Mouse (Mus musculus): Measurements from ENCODE around the gene Uqcr10. TPM values are rescaled to one million over a fixed set of nuclear protein-coding genes. Genes with fewer than 3 reads are reported as not detected.

The Uqcr10 gene
- polyA plus RNA-seq, 1 experiment = 2,120 TPM

GRCm38 (mm10) chr11:4685510-4685909, 18.6 kb downstream of the Uqcr10 start:
- Histone ChIP-seq H3K27ac (ENCODE audit: insufficient read depth, low read depth, low read length) (no peak overlapping the region), H3K27me3 (replicated peaks; ENCODE audit: control insufficient read depth, insufficient read depth, low read length) (no peaks in the 10 kb centered on the region), H3K4me1 (ENCODE audit: control insufficient read depth, insufficient read depth, low read length) (peaks cover 4% of the 10 kb centered on the region; the same call in 1 of the 2 replicates), H3K4me3 (ENCODE audit: insufficient read depth, low read depth, low read length) (no peak overlapping the region), H3K36me3 (ENCODE audit: control insufficient read depth, insufficient read depth, low read length) (no peaks in the 10 kb centered on the region)
- no peak for TF ChIP-seq POLR2A (IDR thresholded peaks at IDR 0.05; ENCODE audit: low read depth, low read length)
- TF ChIP-seq CTCF (conservative IDR thresholded peaks at IDR 0.05; ENCODE audit: insufficient read depth, insufficient read length, low read depth, low read length) = no peak
- 79% methylated on average over 5 of the region's 5 CpGs for WGBS
- DNase-seq = no peak

DNA sequence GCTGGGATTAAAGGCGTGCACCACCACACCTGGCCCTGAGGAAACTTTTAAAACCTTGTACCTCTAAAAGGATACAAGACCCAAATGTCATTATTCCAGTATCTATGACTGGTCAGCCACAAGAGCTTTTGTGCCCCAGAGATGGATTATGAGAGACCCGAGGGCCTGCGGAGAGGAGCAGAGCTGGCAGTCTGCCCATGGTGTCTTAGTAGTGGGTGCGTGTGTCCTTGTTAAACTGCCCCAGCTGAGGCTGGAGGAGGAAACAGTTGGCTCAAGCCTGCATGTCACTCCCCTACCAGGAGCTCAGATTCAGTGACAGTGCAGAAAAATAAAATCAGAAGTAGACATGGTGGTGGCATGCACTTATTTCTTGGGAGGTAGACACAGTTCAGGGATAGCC, 19.1 kb downstream of the Uqcr10 start:
- DNase-seq = no peak
- Histone ChIP-seq H3K27ac (ENCODE audit: insufficient read depth, low read depth, low read length) (no peak overlapping the region), H3K4me3 (ENCODE audit: insufficient read depth, low read depth, low read length) (no peak overlapping the region), H3K27me3 (replicated peaks; ENCODE audit: control insufficient read depth, insufficient read depth, low read length) (no peaks in the 10 kb centered on the region), H3K4me1 (ENCODE audit: control insufficient read depth, insufficient read depth, low read length) (peaks cover 4% of the 10 kb centered on the region; the same call in 1 of the 2 replicates), H3K36me3 (ENCODE audit: control insufficient read depth, insufficient read depth, low read length) (no peaks in the 10 kb centered on the region)
- TF ChIP-seq POLR2A (IDR thresholded peaks at IDR 0.05; ENCODE audit: low read depth, low read length) (no peak), CTCF (conservative IDR thresholded peaks at IDR 0.05; ENCODE audit: insufficient read depth, insufficient read length, low read depth, low read length) (no peak)
- WGBS = 77% methylated on average over 4 of the region's 4 CpGs

GRCm38 (mm10) chr11:4684186-4684585, 20.0 kb downstream of the Uqcr10 start:
- 68% methylated on average over 6 of the region's 6 CpGs for WGBS
- H3K4me3 ChIP-seq (ENCODE audit: insufficient read depth, low read depth, low read length) = no peak overlapping the region
- no peak for DNase-seq
- TF ChIP-seq POLR2A (IDR thresholded peaks at IDR 0.05; ENCODE audit: low read depth, low read length) (no peak), CTCF (conservative IDR thresholded peaks at IDR 0.05; ENCODE audit: insufficient read depth, insufficient read length, low read depth, low read length) (no peak)
- peaks cover 4% of the 10 kb centered on the region; the same call in 1 of the 2 replicates for H3K4me1 ChIP-seq (ENCODE audit: control insufficient read depth, insufficient read depth, low read length)
- no peaks in the 10 kb centered on the region for H3K27me3 ChIP-seq (replicated peaks; ENCODE audit: control insufficient read depth, insufficient read depth, low read length)
- no peak overlapping the region for H3K27ac ChIP-seq (ENCODE audit: insufficient read depth, low read depth, low read length)
- H3K36me3 ChIP-seq (ENCODE audit: control insufficient read depth, insufficient read depth, low read length) = peaks cover 2% of the 10 kb centered on the region; the same call in 1 of the 2 replicates

GRCm38 (mm10) chr11:4683516-4683915, 20.6 kb downstream of the Uqcr10 start:
- Histone ChIP-seq H3K27me3 (replicated peaks; ENCODE audit: control insufficient read depth, insufficient read depth, low read length) (no peaks in the 10 kb centered on the region), H3K4me1 (ENCODE audit: control insufficient read depth, insufficient read depth, low read length) (peaks cover 4% of the 10 kb centered on the region; the same call in 1 of the 2 replicates), H3K4me3 (ENCODE audit: insufficient read depth, low read depth, low read length) (no peak overlapping the region), H3K27ac (ENCODE audit: insufficient read depth, low read depth, low read length) (no peak overlapping the region), H3K36me3 (ENCODE audit: control insufficient read depth, insufficient read depth, low read length) (peaks cover 2% of the 10 kb centered on the region; the same call in 1 of the 2 replicates)
- TF ChIP-seq POLR2A (IDR thresholded peaks at IDR 0.05; ENCODE audit: low read depth, low read length) (no peak), CTCF (conservative IDR thresholded peaks at IDR 0.05; ENCODE audit: insufficient read depth, insufficient read length, low read depth, low read length) (no peak)
- WGBS = 83% methylated on average over 6 of the region's 6 CpGs
- DNase-seq = no peak

DNA sequence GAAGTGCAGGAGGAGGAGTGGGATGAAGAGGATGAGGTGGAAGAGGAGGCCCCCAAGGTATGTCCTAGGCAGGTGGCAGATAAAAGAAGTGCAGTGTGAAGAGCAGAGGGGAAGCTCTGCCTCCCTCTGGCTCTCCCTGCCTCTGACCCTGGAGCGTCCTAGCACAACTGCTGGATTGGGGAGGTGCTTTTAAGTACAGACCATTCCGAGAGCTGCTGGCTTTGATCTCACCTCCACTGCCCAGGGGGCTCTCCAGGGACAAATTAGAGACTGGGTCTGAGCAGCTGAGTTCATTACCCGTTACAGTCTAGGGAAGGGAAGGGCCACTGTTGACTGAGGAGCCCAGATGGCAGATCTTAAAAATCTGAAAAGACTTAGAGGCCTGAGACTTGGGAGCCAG, 24.0 kb downstream of the Uqcr10 start:
- Histone ChIP-seq H3K4me3 (ENCODE audit: insufficient read depth, low read depth, low read length) (no peak overlapping the region), H3K27me3 (replicated peaks; ENCODE audit: control insufficient read depth, insufficient read depth, low read length) (no peaks in the 10 kb centered on the region), H3K4me1 (ENCODE audit: control insufficient read depth, insufficient read depth, low read length) (no peaks in the 10 kb centered on the region), H3K27ac (ENCODE audit: insufficient read depth, low read depth, low read length) (no peak overlapping the region), H3K36me3 (ENCODE audit: control insufficient read depth, insufficient read depth, low read length) (peaks cover 2% of the 10 kb centered on the region; the same call in 1 of the 2 replicates)
- DNase-seq = no peak
- TF ChIP-seq CTCF (conservative IDR thresholded peaks at IDR 0.05; ENCODE audit: insufficient read depth, insufficient read length, low read depth, low read length) (no peak), POLR2A (IDR thresholded peaks at IDR 0.05; ENCODE audit: low read depth, low read length) (no peak)
- WGBS = 82% methylated on average over 3 of the region's 3 CpGs

DNA sequence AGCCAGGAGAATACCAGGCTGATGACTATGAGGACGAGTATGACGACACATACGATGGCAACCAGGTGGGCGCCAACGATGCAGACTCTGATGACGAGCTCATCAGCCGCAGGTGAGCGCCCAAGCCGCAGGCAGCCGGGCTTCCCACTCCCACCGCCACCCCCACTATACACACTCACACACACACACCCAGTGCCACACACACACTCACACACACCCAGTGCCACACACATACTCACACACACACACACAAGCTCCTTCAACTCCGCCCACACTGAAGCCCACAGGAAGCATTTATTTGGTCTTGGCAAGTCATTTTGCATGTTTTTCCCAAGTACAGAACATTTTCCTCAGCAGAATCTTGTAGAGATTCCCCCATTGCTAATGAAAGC, 24.7 kb downstream of the Uqcr10 start:
- Histone ChIP-seq H3K27me3 (replicated peaks; ENCODE audit: control insufficient read depth, insufficient read depth, low read length) (no peaks in the 10 kb centered on the region), H3K36me3 (ENCODE audit: control insufficient read depth, insufficient read depth, low read length) (peaks cover 2% of the 10 kb centered on the region; the same call in 1 of the 2 replicates), H3K4me1 (ENCODE audit: control insufficient read depth, insufficient read depth, low read length) (no peaks in the 10 kb centered on the region), H3K27ac (ENCODE audit: insufficient read depth, low read depth, low read length) (no peak overlapping the region), H3K4me3 (ENCODE audit: insufficient read depth, low read depth, low read length) (no peak overlapping the region)
- TF ChIP-seq POLR2A (IDR thresholded peaks at IDR 0.05; ENCODE audit: low read depth, low read length) (no peak), CTCF (conservative IDR thresholded peaks at IDR 0.05; ENCODE audit: insufficient read depth, insufficient read length, low read depth, low read length) (no peak)
- WGBS = 80% methylated on average over 12 of the region's 12 CpGs
- DNase-seq = no peak

DNA sequence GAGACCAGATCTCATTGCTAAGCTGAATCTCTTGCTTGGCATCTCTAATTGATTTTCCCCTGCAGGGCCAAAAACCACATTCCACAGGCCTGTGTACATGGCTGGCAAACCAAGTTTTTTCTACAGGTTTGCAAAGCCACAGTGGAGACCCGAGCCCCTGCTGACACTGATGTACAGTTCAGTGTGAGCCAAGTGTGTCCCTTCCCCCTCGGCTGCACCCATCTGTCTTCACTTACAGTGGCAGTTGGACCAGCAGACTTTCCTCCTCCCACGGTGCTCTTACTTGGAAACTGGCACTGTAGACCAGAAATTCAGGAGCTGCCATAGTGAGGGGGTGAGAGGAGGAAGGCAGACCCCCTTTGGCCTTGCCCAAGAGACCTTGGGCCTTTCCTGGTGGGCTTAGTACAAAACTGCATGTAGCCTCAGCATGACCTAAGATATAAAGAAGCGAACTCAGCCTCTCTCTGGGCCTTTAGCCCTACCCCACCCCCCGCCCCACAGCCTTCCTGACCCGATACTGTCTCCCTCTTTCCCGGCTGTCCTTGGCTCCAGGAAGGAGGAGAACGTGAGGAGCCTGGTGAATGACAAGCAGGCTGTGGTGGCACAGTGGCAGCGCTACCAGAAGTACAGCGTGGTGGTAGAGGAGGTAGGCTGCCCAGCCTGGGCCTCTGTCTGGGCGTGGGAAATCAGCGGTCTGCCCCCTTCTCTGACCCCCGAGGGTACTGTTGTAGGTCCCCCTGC, 25.3 kb downstream of the Uqcr10 start:
- 73% methylated on average over 13 of the region's 13 CpGs for WGBS
- peaks cover 2% of the 10 kb centered on the region; the same call in 1 of the 2 replicates for H3K36me3 ChIP-seq (ENCODE audit: control insufficient read depth, insufficient read depth, low read length)
- no peaks in the 10 kb centered on the region for H3K27me3 ChIP-seq (replicated peaks; ENCODE audit: control insufficient read depth, insufficient read depth, low read length)
- DNase-seq = no peak
- no peak overlapping the region for H3K4me3 ChIP-seq (ENCODE audit: insufficient read depth, low read depth, low read length)
- no peak overlapping the region for H3K27ac ChIP-seq (ENCODE audit: insufficient read depth, low read depth, low read length)
- no peak for TF ChIP-seq POLR2A (IDR thresholded peaks at IDR 0.05; ENCODE audit: low read depth, low read length)
- TF ChIP-seq CTCF (conservative IDR thresholded peaks at IDR 0.05; ENCODE audit: insufficient read depth, insufficient read length, low read depth, low read length) = no peak
- H3K4me1 ChIP-seq (ENCODE audit: control insufficient read depth, insufficient read depth, low read length) = no peaks in the 10 kb centered on the region

Data from kidney, adult 2 months (tissue).